Mouse (Mus musculus): ENCODE measurements around the gene Rnf40. TPM values are rescaled to one million over a fixed set of nuclear protein-coding genes. Genes with fewer than 3 reads are reported as not detected.

Rnf40 gene
- polyA plus RNA-seq (2015; fragmentation: Nextera tagmentation; extraction: Ambion mirVana) = 42.5 and 44.3 TPM in 2 replicates

DNA sequence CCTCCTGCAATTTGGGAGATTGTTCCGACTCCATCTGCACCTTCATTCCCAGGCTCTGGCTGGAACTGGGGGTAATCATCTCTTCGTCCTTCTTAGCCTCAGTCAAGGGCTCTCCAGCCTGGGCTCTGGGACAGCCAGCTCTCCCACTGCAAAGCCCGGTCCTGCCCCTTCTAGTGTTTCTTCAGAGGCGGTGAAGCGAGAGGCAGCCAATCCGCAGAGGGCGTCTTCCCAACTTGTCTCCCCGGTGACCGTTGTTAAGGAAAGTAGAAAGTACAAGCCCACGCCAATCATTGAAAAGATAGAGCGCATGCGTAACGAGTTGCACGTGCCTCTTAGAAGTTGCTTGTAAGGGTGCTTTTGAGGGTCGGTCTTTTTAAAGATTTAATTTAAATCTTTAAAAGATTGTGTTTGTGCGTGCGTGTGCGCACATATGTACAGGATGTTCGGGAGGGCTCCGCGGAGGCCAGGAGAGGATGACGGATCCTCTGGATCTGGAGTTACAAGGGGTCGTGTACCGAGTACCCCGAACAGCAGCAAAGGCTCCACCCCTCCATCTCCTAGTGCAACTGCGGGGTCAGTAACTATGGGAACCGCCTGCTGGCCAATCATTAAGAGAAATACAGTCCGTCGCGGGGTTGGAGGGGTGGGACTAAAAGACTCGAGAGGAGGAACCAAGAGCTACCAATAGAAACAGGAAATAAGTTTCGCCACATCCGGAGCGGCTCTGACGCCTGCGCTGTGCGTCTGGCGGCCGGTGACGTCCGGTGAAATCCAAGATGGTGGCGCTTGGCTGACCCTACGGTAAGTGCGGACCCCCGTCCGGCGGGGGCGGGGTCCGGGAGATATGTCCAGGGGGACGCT lies at the start of gene Rnf40, which contains the start of gene Ccdc189:
Gene Rnf40 (plus strand): TSS at position 757 of the 861 bp plus-strand sequence.
Gene Ccdc189 (minus strand): TSS at position 585 of the 861 bp plus-strand sequence.
- DNase-seq (ENCODE audit: low spot score) = peak; percentile 95

GRCm38 (mm10) chr7:127541671-127542070 lies 46.9 kb upstream of the Rnf40 start:
- DNase-seq (ENCODE audit: low spot score) = no peak

- DNase-seq (ENCODE audit: low spot score) = no peak
These were observed 39.3 kb upstream of the Rnf40 start for GRCm38 (mm10) chr7:127549116-127549835.

GRCm38 (mm10) chr7:127551558-127551957 lies 37.0 kb upstream of the Rnf40 start:
- no peak for DNase-seq (ENCODE audit: low spot score)

DNA sequence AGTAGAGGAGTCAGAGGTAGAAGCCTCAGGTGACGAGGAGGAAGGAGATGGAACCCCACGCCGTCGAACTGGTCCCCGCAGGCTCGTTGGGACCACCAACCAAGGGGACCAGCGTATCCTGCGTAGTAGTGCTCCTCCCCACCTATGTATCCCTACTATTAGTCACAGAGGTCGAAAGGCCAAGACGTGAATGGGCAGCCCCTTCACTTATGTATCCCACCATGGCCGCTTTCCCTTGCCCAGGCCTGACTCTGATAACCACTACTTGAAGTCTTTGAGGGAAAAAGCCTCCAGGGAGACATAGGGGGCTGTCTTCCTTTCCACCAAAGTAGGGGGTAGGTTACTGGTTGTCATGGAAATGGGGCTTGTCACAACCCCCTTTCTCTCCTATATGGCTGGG lies 28.0 kb upstream of the Rnf40 start:
- no peak for DNase-seq (ENCODE audit: low spot score)

- DNase-seq (ENCODE audit: low spot score) = no peak
These were observed 27.2 kb upstream of the Rnf40 start, which contains the start of gene Tmem265 for GRCm38 (mm10) chr7:127561340-127561858. Gene Tmem265, plus strand, starts transcription at chr7:127561390.

- DNase-seq (ENCODE audit: low spot score) = no peak
These were observed 24.0 kb upstream of the Rnf40 start for GRCm38 (mm10) chr7:127564381-127565150.

DNA sequence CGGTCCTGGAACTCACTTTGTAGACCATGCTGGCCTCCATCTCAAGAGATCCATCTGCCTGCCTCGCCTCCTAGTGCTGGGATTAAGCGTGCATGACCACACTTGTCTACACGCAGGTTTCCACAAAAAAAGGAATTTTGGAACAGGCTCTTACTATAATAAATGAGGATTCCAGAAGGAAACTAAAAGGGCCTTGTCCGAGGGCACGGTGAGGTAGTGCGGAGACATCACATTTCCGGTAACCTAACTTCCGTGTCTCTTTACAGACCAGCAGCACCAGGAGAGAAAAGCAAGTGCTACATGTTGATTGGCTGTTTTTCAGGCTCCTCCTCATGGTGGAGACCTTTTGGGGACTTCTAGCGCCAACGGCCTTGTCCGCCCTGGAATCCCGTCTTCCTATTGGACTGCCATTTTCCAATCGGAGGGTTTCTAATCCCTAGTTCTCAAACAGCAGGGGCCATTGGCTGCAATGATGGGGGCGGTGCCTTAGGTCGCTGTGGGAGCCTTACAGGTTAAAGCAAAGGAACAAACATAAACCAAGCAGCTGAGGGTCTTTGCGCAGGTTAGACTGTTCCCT lies 15.6 kb upstream of the Rnf40 start, which contains the start of gene Phkg2:
Gene Phkg2 (plus strand): TSS at position 446 of the 577 bp plus-strand sequence.
- peak; percentile 96 for DNase-seq (ENCODE audit: low spot score)

DNA sequence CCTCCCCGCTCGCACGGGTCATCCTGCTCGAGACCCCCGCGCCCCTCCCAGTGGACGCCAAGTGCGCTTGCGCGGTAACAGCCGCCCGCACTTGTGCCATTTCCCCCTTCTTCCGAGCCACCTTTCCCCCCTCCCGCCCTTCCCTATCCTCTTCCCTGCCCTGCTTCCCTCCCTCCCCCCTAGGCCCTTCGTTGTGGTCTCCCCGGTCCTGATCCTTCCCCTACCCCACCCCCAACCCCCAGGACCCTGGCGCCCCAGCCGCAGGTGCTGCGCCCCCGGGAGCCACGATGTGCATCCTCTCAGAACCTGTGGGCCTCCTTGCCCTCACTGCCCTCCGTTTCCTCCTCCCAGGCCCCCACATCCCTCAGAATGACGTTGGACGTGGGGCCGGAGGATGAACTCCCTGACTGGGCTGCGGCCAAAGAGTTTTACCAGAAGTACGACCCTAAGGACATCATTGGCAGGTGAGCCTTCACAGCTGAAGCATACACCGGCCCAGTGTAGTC lies 15.0 kb upstream of the Rnf40 start:
- DNase-seq (ENCODE audit: low spot score) = no peak

DNA sequence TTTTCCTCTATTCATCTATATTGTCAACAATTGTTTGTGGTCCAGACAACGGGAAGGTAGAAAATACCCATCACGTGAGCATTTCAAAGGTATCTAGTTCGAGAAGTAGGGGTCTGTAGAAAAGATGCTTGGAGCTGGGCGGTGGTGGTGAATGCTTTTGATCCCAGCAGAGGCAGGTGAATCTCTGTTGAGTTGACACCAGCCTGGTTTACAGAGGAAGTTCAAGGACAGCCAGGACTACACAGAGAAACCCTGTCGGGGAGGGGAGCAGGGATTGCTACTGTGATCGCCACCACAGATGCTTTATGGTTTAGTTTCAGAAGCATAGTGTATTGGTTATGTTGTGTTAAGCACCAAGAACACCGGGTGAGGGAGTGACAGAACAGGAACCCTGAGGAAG lies 14.5 kb upstream of the Rnf40 start:
- no peak for DNase-seq (ENCODE audit: low spot score)

DNA sequence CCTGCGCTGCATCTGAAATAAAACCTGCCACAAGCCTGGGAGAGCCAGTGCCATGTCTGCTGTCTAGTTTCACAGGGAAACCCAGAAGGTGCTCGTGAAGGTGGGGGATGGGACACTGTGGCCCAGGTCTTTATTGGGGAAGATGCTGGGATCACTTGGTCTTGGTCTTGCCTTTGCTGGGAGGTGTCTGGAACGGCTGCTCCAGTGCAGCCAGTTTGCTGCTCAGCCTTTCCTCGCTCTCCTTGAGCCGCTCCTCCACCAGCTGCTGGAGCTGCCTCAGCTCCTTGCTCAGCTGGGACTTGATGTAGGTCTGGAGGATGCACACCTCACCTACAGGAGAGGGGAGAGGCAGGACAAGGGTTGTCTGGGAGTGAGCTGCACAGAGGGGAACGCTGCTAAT lies 5.3 kb upstream of the Rnf40 start:
- no peak for DNase-seq (ENCODE audit: low spot score)

GRCm38 (mm10) chr7:127585031-127585430 lies 3.5 kb upstream of the Rnf40 start:
- DNase-seq (ENCODE audit: low spot score) = no peak

GRCm38 (mm10) chr7:127586149-127586548 lies 2.4 kb upstream of the Rnf40 start:
- DNase-seq (ENCODE audit: low spot score) = no peak

GRCm38 (mm10) chr7:127587196-127587595 lies 1.4 kb upstream of the Rnf40 start:
- DNase-seq (ENCODE audit: low spot score) = no peak

DNA sequence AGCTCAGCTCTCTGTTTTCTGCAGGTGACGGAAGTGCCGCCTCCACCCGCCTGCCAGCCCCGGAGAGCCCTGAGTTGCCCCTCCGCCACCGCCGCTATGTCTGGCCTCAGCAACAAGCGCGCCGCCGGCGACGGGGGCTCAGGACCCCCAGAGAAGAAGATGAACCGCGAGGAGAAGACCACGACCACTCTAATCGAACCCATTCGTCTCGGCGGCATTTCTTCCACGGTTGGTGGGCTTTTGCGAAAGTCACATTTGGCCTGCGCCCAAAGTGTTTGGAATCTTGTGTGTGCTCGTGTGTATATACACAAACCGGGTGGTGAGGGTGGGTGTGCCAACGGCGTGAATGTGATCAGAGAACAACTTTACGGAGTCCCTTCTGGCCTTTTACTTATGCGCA lies 334 bp downstream of the Rnf40 start:
- DNase-seq (ENCODE audit: low spot score) = no peak

GRCm38 (mm10) chr7:127589637-127590036 lies 1.1 kb downstream of the Rnf40 start:
- no peak for DNase-seq (ENCODE audit: low spot score)

DNA sequence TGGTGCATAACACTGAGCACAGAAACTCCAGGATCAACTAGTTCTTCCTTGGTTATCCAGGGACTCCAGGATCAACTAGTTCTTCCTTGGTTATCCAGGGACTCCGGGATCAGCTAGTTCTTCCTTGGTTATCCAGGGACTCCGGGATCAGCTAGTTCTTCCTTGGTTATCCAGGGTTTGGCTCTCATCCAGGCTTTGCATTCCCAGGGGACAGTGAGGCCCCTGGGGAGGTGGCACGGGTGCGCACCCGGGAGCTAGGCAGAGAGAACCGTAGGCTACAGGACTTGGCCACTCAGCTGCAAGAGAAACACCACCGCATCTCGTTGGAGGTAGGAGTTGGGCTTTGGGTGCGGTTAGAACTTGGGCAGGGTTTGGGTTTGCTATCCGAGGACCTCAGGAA lies 2.5 kb downstream of the Rnf40 start:
- DNase-seq (ENCODE audit: low spot score) = no peak

GRCm38 (mm10) chr7:127592575-127592974 lies 4.0 kb downstream of the Rnf40 start:
- DNase-seq (ENCODE audit: low spot score) = no peak

- no peak for DNase-seq (ENCODE audit: low spot score)
These were observed 8.2 kb downstream of the Rnf40 start for GRCm38 (mm10) chr7:127596747-127597146.

DNA sequence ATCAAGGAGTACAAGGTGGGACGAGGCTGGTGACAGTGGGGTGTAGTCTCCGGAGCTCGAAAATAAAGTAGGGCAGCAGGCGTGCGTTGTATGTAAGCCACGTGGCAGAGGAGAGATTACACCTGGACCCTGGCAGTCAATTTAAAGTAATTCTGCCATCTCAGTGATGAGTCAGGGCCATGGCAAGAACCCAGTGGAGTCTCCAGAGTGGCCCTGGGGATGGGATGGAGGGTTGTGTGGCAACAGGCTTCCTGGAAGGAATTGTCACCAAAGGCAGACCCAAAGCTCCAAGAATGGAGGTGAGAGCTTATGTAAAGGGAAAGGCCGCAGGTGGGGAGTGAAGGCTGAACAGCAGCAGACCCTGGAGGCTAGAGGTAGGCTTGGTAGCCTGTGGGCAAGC lies 12.0 kb downstream of the Rnf40 start:
- no peak for DNase-seq (ENCODE audit: low spot score)

- no peak for DNase-seq (ENCODE audit: low spot score)
These were observed 13.2 kb downstream of the Rnf40 start for GRCm38 (mm10) chr7:127601735-127602134.

Measured in thymus, postnatal 0 days (tissue).